Mouse (Mus musculus): ENCODE results near the gene Appl1. TPM values are rescaled to one million over a fixed set of nuclear protein-coding genes. Genes with fewer than 3 reads are reported as not detected.

Gene Appl1
- polyA plus RNA-seq, 1 experiment, result 4.6 TPM

- Histone ChIP-seq H3K36me3 (ENCODE audit: control insufficient read depth, insufficient read depth) (no peaks in the 10 kb centered on the region), H3K4me3 (no peak overlapping the region), H3K79me2 (ENCODE audit: control insufficient read depth, insufficient read depth) (no peaks in the 10 kb centered on the region), H3ac (ENCODE audit: control insufficient read depth, insufficient read length) (no peak overlapping the region), H3K27me3 (ENCODE audit: control insufficient read depth, insufficient read depth, insufficient read length) (peaks cover 3% of the 10 kb centered on the region), H3K4me2 (ENCODE audit: low read depth) (no peak overlapping the region)
- no peak for TF ChIP-seq MYOG (IDR thresholded peaks at IDR 0.05; ENCODE audit: control insufficient read depth in 1 of 3, insufficient read depth in 1 of 3, insufficient read length in 2 of 3, low read depth in 2 of 3)
- TF ChIP-seq POLR2A (IDR thresholded peaks at IDR 0.05; ENCODE audit: insufficient read length, low read depth), result no peak
- no peak for TF ChIP-seq POLR2AphosphoS2 (IDR thresholded peaks at IDR 0.05; ENCODE audit: insufficient read length, low read depth)
- no peak for TF ChIP-seq E2F4 (IDR thresholded peaks at IDR 0.05; ENCODE audit: insufficient read depth)
- no peak for TF ChIP-seq MYOD1 (IDR thresholded peaks at IDR 0.05; ENCODE audit: control insufficient read depth in 1 of 3, insufficient read length in 2 of 3, low read depth in 2 of 3)
- TF ChIP-seq CEBPB (IDR thresholded peaks at IDR 0.05; ENCODE audit: insufficient read depth, poor library complexity, severe bottlenecking), result no peak
- TF ChIP-seq REST (IDR thresholded peaks at IDR 0.05; ENCODE audit: insufficient read depth, insufficient read length), result no peak
- TF ChIP-seq TCF3 (IDR thresholded peaks at IDR 0.05; ENCODE audit: insufficient read length, low read depth), result no peak
- no peak for TF ChIP-seq SRF (IDR thresholded peaks at IDR 0.05; ENCODE audit: control insufficient read depth, insufficient read length, low read depth)
- no peak for TF ChIP-seq TCF12 (IDR thresholded peaks at IDR 0.05; ENCODE audit: insufficient read depth, poor library complexity, severe bottlenecking)
- TF ChIP-seq MAX (IDR thresholded peaks at IDR 0.05; ENCODE audit: low read depth), result no peak
- TF ChIP-seq USF1 (IDR thresholded peaks at IDR 0.05; ENCODE audit: low read depth), result no peak
Observed at GRCm38 (mm10) chr14:27005937-27006336, 34.9 kb upstream of the Appl1 start.

- H3K4me3 ChIP-seq, result no peak overlapping the region
- TF ChIP-seq REST (IDR thresholded peaks at IDR 0.05; ENCODE audit: insufficient read depth, insufficient read length), result no peak
- H3K36me3 ChIP-seq (ENCODE audit: control insufficient read depth, insufficient read depth), result no peaks in the 10 kb centered on the region
- no peak overlapping the region for H3K4me2 ChIP-seq (ENCODE audit: low read depth)
- no peaks in the 10 kb centered on the region for H3K79me2 ChIP-seq (ENCODE audit: control insufficient read depth, insufficient read depth)
- H3K27me3 ChIP-seq (ENCODE audit: control insufficient read depth, insufficient read depth, insufficient read length), result peaks cover 3% of the 10 kb centered on the region
- no peak overlapping the region for H3ac ChIP-seq (ENCODE audit: control insufficient read depth, insufficient read length)
Observed at GRCm38 (mm10) chr14:27004906-27005305, 33.9 kb upstream of the Appl1 start.

- Histone ChIP-seq H3ac (ENCODE audit: control insufficient read depth, insufficient read length) (no peak overlapping the region), H3K36me3 (ENCODE audit: control insufficient read depth, insufficient read depth) (no peaks in the 10 kb centered on the region), H3K79me2 (ENCODE audit: control insufficient read depth, insufficient read depth) (no peaks in the 10 kb centered on the region), H3K27me3 (ENCODE audit: control insufficient read depth, insufficient read depth, insufficient read length) (peaks cover 9% of the 10 kb centered on the region), H3K4me2 (ENCODE audit: low read depth) (no peak overlapping the region), H3K4me3 (no peak overlapping the region)
- TF ChIP-seq TCF12 (IDR thresholded peaks at IDR 0.05; ENCODE audit: insufficient read depth, poor library complexity, severe bottlenecking) (no peak), USF1 (IDR thresholded peaks at IDR 0.05; ENCODE audit: low read depth) (no peak), SRF (IDR thresholded peaks at IDR 0.05; ENCODE audit: control insufficient read depth, insufficient read length, low read depth) (no peak), E2F4 (IDR thresholded peaks at IDR 0.05; ENCODE audit: insufficient read depth) (no peak), CEBPB (IDR thresholded peaks at IDR 0.05; ENCODE audit: insufficient read depth, poor library complexity, severe bottlenecking) (no peak), MYOD1 (IDR thresholded peaks at IDR 0.05; ENCODE audit: control insufficient read depth in 1 of 3, insufficient read length in 2 of 3, low read depth in 2 of 3) (no peak), POLR2A (IDR thresholded peaks at IDR 0.05; ENCODE audit: insufficient read length, low read depth) (no peak), MAX (IDR thresholded peaks at IDR 0.05; ENCODE audit: low read depth) (no peak), REST (IDR thresholded peaks at IDR 0.05; ENCODE audit: insufficient read depth, insufficient read length) (no peak), TCF3 (IDR thresholded peaks at IDR 0.05; ENCODE audit: insufficient read length, low read depth) (no peak), POLR2AphosphoS2 (IDR thresholded peaks at IDR 0.05; ENCODE audit: insufficient read length, low read depth) (no peak), MYOG (IDR thresholded peaks at IDR 0.05; ENCODE audit: control insufficient read depth in 1 of 3, insufficient read depth in 1 of 3, insufficient read length in 2 of 3, low read depth in 2 of 3) (no peak)
Observed at GRCm38 (mm10) chr14:27000386-27000785, 29.4 kb upstream of the Appl1 start.

- TF ChIP-seq USF1 (IDR thresholded peaks at IDR 0.05; ENCODE audit: low read depth) (no peak), REST (IDR thresholded peaks at IDR 0.05; ENCODE audit: insufficient read depth, insufficient read length) (no peak), MYOG (IDR thresholded peaks at IDR 0.05; ENCODE audit: control insufficient read depth in 1 of 3, insufficient read depth in 1 of 3, insufficient read length in 2 of 3, low read depth in 2 of 3) (no peak), POLR2AphosphoS2 (IDR thresholded peaks at IDR 0.05; ENCODE audit: insufficient read length, low read depth) (no peak), CEBPB (IDR thresholded peaks at IDR 0.05; ENCODE audit: insufficient read depth, poor library complexity, severe bottlenecking) (no peak)
- no peak overlapping the region for H3ac ChIP-seq (ENCODE audit: control insufficient read depth, insufficient read length)
- peaks cover 9% of the 10 kb centered on the region for H3K27me3 ChIP-seq (ENCODE audit: control insufficient read depth, insufficient read depth, insufficient read length)
- H3K4me2 ChIP-seq (ENCODE audit: low read depth), result no peak overlapping the region
- no peaks in the 10 kb centered on the region for H3K36me3 ChIP-seq (ENCODE audit: control insufficient read depth, insufficient read depth)
- no peak overlapping the region for H3K4me3 ChIP-seq
- H3K79me2 ChIP-seq (ENCODE audit: control insufficient read depth, insufficient read depth), result no peaks in the 10 kb centered on the region
Observed at GRCm38 (mm10) chr14:26996257-26996656, 25.2 kb upstream of the Appl1 start.

- Histone ChIP-seq H3K79me2 (ENCODE audit: control insufficient read depth, insufficient read depth) (no peaks in the 10 kb centered on the region), H3K27me3 (ENCODE audit: control insufficient read depth, insufficient read depth, insufficient read length) (peaks cover 3% of the 10 kb centered on the region), H3K36me3 (ENCODE audit: control insufficient read depth, insufficient read depth) (no peaks in the 10 kb centered on the region), H3ac (ENCODE audit: control insufficient read depth, insufficient read length) (no peak within 1 kb of the TSS), H3K4me2 (ENCODE audit: low read depth) (no peak within 1 kb of the TSS), H3K4me3 (no peak within 1 kb of the TSS)
- TF ChIP-seq POLR2A (IDR thresholded peaks at IDR 0.05; ENCODE audit: insufficient read length, low read depth) (no peak), POLR2AphosphoS2 (IDR thresholded peaks at IDR 0.05; ENCODE audit: insufficient read length, low read depth) (no peak), USF1 (IDR thresholded peaks at IDR 0.05; ENCODE audit: low read depth) (no peak), CEBPB (IDR thresholded peaks at IDR 0.05; ENCODE audit: insufficient read depth, poor library complexity, severe bottlenecking) (no peak), MYOG (IDR thresholded peaks at IDR 0.05; ENCODE audit: control insufficient read depth in 1 of 3, insufficient read depth in 1 of 3, insufficient read length in 2 of 3, low read depth in 2 of 3) (no peak), MYOD1 (IDR thresholded peaks at IDR 0.05; ENCODE audit: control insufficient read depth in 1 of 3, insufficient read length in 2 of 3, low read depth in 2 of 3) (no peak), REST (IDR thresholded peaks at IDR 0.05; ENCODE audit: insufficient read depth, insufficient read length) (no peak), TCF3 (IDR thresholded peaks at IDR 0.05; ENCODE audit: insufficient read length, low read depth) (no peak), SRF (IDR thresholded peaks at IDR 0.05; ENCODE audit: control insufficient read depth, insufficient read length, low read depth) (no peak), MAX (IDR thresholded peaks at IDR 0.05; ENCODE audit: low read depth) (no peak), TCF12 (IDR thresholded peaks at IDR 0.05; ENCODE audit: insufficient read depth, poor library complexity, severe bottlenecking) (no peak), E2F4 (IDR thresholded peaks at IDR 0.05; ENCODE audit: insufficient read depth) (no peak)
Observed at GRCm38 (mm10) chr14:26994211-26994741, 23.2 kb upstream of the Appl1 start, which contains the start of gene Hesx1. TSS of gene Hesx1 (plus strand) at chr14:26994416.

Measured in myocyte (in vitro differentiated cells).